Mouse (Mus musculus) fat pad, adult 2 months (tissue): ENCODE measurements around the gene 1700001J03Rik.
"Not testable (repeated sequence)": the region's sequence is repeated elsewhere in the genome, so short reads cannot be mapped to it uniquely, and the experiment has no call there.

Experiments used
- DNase-seq: peaks from one replicate; pipeline ENCODE4 v3.0.0-alpha.2; 2011; ENCODE audit warnings: low read depth, low spot score; ENCODE audit errors: extremely low read depth

The 1700001J03Rik gene

DNA sequence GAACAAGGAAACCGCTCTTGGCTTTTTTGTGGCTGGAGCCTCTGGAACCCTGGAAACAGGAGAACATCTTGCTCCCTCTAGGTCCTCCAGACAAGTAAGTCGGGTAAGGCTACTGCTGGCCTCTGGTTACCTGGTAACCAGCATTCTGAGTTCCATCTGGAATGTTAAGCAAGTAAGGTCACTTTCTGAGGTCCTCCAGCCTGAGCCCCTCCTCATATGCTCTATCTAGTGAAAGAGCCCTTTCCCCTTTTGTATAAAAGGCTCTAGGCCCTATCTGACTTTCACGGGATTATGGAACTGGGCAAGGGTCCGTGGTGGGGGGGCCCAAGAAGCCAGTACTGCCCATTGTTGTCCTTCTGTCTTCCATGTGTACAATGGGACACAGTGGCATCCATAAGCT is at the start of gene 1700001J03Rik:
1700001J03Rik (minus strand) TSS at position 101 of the 400 bp plus-strand sequence.
- DNase-seq: not testable (repeated sequence)

DNA sequence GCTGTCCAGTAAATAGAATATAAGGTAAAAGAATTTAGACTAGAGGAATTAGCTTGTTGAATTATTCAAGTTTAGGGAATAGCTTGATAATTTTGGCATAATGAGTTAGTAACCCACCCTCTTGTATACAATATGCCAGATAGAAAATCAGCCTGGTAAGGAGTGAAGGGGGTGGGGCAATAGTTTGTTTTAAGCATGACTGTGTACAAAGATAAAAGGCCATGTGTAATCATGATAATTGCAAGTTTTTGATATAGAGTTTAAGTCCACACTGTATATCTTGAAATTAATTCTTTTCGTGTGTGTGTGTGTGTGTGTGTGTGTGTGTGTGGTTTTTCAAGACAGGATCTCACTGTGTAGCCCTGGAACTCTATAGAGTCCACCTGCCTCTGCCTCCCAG is 49.2 kb upstream of the 1700001J03Rik start:
- DNase-seq: no peak

DNA sequence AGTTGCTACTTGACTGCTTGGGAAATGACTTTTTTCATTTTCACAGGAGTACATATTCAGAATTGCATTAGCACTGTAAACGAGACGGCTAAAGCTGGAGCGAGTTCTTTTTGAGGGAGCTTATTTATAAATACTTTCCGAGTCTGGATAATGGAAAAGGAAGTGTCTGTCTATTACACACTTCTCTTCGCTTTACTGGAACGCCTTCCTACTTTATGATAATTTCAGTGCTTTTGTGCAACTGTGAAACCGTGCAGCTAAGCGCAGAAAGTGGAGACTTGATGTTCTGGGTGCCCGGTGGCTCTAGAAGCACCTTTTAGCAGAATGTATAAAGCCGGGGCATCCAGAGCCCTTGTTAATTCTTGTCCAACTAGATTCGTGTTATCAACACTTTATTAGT is 47.7 kb upstream of the 1700001J03Rik start:
- no peak for DNase-seq

DNA sequence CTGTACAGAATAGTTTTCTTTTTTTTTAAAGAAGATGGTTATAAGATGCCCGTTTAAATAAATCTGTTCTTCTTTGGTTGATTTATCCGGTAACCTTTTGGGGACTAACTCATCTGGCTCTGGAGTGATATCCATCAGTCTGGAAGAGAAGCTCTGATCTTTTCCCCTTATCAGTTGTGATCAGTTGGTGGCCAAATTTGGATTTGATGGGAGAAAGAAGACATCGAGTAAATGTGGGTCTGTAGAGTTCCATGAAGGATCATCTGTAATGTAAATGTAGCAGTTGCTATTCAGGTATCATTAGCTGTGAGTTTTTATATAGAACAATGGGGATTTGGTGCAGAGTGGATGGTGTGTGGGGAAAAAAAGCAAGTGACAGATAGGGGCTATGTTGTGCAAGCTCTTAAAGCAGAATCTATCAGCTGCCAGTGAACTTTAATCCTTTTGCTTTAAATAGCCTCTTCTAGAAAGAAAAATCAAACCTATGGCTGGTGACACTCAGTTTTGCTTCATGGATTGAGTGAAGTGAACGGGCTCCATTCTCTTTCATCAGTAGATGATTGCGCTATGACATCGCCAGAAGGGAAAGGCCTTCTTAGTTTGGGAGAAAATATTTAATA is 47.1 kb upstream of the 1700001J03Rik start:
- no peak for DNase-seq

DNA sequence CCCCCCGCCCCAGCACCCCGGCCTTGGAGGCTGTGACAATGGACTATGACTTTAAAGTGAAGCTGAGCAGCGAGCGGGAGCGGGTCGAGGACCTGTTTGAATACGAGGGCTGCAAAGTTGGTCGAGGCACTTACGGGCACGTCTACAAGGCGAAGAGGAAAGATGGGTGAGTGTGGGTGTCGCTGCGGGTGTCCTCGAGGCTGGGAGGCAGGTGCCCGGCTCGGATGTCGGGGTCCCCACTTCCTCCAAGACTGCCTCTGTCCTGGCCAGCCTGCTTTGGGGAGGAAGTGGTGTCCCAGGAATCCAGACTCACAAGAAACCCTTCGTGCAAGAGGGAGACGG is 46.5 kb upstream of the 1700001J03Rik start:
- DNase-seq: no peak

DNA sequence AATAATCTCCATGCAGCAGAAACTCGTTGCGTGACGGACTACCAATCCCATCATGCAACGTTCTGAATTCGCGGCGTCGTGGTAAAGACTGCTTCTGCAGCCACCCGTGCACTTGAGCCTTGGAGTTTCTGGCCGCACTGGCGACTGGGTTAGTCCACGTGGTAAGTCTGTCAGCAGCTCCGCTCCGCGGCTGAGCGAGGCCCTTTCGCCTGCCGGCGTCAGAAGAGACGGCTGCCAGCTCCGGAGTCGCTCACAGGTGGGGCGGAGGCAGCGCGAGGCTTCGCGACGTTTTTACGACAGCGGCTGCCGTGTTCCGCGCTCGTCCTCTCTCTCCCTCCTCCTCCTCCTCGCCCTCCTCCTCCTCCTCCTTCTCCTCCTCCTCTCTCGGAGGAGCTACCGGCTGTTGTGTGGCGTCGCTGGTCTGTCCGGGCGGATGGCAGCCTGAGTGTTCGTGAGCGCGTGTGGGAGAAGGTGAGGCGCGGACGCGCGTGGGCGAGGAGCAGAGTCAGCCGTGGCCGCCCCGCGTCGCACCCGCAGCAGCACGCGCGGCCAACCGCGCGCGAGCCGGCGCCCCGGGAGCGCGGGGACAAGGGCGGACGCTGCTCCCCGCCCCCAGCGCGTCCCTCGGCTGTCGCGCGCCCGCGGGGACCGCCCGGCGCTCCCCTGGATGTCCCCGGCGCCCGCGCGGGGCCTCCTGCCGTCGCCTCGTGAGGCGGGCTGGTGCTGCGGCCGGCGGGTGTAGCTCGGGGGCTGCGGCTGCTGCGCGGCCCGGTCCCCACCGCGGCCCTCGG is 46.0 kb upstream of the 1700001J03Rik start, which contains the start of gene Cdk8:
Cdk8 (plus strand) TSS at position 367 of the 791 bp plus-strand sequence.
- DNase-seq: peak; percentile 46

DNA sequence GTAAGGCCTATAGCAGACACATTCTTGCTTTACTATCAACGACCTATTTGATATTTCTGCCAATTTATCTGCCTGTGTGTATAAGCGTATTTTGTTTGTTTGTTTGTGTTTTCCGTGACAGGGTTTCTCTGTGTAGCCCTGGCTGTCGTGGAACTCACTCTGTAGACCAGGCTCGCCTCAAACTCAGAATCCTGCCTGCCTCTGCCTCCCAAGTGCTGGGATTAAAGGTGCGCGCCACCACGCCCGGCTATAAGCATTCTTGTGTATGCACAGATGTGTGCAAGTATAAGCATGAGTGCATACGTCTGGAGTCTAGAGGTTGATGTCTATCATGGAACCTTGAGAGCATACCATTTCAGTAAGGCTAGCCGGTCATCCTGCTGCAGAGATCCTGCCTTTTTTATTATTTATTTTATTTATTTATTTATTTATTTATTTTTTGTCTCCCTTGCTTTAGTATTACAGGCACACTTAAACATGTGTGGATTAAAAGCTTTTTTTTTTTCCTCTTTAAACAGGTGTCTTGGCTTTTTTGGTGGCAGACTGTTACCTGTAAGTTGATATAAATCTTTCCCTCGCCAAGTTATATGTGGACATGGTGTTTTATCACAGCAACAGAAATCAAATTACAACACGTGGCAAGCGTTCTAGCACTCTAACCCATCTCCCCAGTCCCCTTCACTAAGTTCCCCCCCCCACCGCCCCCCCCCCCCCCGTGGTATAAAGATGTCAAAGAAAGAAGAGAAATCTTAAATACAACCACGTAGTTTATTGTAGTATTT is 45.0 kb upstream of the 1700001J03Rik start:
- no peak for DNase-seq

DNA sequence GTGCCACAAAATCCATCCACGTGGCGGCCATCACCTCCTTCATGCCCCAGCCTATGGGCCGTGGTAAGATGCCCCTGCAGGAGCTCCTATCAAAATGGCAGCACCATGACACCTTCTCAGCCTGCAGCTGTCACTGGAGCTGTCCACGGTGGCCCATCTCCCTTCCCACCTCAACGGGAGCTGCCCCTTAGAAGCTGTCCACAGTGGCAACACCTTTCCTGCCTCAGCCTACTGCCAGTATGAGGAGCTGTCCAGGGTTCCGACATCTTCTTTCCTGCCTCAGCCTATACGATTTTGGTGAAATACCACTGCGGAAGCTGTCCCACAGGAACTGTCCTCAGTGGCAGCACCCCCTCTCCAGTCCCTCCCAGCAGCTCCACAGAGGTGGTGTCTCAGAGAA is 42.4 kb upstream of the 1700001J03Rik start:
- no peak for DNase-seq

DNA sequence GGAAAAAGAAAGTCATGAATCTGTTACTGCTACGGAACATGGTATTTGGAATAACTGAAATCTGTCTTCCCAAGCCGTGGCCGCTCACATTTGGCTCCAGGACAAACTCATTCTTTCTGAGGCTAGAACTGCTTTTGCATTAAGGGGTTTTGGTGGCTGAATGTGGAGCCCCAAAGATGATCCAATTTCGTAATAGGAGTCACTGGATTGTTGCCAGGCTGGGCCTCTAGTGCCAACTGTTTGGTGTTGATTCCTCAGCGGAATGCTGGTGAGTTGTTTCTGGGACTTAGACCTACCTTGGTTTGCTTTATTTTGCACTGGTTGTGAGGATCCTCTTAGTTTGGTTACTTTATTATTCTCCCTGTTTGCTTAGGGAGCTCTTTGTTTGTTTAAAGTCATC is 38.7 kb upstream of the 1700001J03Rik start:
- no peak for DNase-seq

DNA sequence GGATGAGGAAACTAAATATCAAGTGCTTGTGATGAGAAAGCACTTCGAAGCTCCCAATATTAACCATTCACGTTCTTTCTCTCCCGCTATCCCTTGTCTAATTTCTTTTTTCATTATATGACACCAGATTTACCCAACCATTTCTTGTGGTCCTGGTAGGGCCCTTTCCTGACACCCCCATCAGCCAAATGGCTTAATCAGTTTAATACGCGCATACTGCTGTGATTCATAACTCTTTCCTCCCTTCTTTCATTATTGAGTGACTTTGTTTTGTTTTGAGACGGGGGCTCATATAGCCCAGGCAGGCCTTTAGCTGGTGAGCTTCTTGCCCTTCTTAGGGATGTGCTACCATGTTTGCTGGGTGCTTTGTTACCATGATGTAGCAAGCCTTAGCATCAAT is 36.6 kb upstream of the 1700001J03Rik start:
- DNase-seq: no peak

DNA sequence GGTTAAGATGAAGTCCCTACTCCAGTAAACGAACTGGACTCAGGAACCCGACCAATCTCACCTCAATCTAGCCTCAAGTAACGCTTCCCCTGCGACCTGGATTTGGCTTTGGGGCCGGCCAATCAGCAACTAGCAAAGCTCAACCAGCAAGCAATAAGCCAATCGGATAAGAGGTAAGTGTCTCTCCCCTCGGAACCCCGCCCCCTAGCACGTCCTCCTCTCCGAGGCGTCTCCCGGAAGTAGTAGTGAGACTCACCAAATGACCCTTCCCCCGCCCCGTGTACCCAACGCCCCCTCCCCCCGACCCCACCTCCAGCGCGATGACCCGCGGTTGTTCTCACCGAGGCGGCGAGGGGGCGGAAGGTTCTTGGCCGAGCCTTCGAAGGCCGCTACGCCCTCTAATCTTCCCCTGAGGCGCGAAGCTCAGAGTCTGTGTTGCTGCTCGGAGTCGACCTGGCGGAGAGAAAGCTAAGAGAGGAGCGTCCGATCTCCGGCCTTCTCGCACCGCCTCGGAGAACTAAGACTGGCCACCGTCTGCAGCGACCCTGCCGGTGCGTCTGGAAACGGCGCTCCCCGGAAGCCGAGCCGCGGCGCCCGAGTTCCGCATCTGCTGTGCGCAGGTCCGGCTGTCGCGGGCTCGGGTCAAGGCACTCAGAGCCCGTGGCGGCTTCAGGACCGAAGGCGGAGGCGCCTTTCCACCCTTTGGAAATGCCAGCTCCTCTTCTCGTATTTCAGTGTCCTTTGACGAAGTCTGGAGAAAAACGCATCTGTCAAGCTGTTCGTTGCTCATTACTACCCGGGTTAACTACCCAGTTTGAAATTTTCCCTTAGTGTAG is 36.0 kb upstream of the 1700001J03Rik start, which contains the start of gene Rnf6:
Rnf6 (minus strand) TSS at position 677 of the 836 bp plus-strand sequence.
- peak; percentile 81 for DNase-seq

DNA sequence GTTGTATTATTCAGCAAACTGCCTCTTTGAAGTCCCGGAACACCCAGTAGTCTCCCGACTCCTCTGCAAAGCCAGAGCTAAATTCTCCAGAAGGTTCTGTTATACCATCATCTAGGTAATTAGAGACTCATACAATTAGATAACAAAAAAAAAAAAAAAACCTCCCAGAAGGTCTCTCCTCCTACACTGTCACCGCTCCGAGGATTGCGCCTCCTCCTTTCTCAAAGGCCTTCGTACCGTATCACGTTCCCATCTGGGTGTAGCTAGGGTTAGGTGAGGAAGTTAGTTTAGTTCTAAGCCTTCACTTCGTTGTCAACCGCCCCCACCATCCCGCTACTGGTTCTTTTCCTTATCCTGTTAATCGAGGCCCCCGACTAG is 35.4 kb upstream of the 1700001J03Rik start:
- no peak for DNase-seq

DNA sequence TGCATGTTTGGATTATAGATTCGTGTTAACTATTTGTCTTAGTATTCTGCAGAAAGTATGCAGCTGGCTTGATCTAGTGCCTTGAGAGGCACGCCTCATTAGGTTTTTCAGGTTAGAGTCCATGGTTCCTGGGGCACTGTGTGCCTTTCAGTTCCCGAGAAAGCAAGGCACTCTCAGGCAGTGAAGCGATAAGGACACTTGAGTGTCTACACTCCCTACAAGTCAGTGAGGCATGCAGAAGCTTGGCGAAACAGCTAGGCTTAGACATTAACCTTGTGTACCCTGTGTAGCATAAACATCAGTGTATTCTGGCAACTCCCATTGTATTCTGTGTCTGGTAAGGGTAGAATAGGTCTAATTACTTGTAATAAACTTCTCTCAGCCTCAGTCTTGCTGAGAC is 20.4 kb upstream of the 1700001J03Rik start:
- no peak for DNase-seq

DNA sequence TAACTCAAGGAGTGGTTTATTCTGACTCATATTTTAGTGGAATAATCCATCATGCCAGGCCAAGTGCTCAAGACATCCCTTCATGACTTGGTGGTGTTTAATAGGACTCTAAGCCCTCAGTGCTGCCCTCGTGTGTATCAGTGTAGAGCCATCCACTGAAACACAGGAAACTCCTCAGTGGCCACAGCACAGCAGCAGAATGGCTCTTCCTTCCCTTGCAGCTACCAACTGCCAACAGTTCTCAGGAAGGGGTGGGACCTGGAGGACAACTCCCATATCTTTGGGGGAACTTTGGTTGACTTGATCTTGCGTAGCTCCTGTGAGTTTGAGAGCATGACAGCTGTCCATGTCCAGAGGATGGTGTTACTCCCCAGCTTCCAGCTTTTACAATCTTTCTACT is 18.8 kb upstream of the 1700001J03Rik start:
- DNase-seq: no peak

DNA sequence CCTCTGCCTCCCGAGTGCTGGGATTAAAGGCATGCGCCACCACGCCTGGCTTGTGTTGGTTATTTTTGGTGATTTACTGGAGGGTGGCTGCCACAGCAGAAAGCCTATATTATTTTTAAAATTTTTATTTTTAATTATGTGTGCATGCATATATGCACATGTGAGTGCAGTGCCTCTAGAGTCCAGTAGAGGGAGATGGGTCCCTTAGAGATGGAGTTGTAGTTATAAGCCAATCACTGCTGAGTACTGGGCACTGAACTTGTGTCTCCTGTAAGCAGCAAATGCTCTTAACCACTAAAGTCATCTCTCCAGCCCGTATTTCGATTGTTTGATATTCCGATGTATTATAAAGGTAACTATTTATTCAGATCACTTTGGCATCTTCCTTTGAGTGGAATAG is 15.5 kb upstream of the 1700001J03Rik start:
- DNase-seq: no peak

DNA sequence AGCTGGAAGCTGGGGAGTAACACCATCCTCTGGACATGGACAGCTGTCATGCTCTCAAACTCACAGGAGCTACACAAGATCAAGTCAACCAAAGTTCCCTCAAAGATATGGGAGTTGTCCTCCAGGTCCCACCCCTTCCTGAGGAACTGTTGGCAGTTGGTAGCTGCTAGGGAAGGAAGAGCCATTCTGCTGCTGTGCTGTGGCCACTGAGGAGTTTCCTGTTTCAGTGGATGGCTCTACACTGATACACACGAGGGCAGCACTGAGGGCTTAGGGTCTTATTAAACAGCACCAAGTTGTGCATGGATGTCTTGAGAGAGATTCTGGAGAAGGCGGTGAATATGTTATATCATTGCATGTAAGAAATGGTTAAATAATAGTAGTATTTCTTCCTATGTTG is 14.4 kb upstream of the 1700001J03Rik start:
- DNase-seq: no peak

DNA sequence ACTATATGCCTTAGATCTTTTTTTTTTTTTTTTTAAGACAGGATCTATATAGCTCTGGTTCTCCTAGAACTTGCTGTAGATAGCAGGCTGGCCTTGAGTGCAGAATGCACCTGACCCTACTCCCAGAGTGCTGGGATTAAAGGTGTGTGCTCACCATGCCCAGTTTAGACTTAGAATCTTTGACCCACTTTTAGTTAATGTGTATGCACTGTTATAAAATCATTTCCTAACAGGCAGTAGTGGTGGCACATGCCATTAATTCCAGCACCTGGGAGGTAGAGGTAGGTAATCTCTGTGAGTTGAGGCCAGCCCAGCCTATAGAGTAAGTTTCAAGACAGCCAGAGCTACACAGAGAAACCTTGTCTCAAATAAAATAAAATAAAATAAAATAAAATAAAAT is 14.0 kb upstream of the 1700001J03Rik start:
- DNase-seq: no peak

DNA sequence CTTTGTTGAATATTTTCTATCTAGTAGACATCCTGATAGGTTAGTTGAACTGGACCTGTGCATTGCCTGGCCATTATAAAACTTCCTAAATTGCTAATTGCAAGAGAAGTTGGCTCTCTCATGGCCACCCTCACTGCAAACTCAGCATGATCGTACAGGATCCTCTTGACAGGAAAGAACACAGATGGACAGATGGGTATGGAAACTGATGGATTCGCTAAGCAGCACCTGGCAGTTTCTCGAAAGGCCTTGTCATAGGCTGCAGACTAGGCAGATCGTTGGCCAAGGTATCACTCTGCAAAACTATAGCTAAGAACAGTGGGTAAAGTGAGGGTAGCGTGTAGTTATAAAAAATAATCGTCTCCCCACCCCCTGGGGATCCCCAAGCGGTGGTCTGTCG is 8.3 kb upstream of the 1700001J03Rik start:
- DNase-seq: no peak

DNA sequence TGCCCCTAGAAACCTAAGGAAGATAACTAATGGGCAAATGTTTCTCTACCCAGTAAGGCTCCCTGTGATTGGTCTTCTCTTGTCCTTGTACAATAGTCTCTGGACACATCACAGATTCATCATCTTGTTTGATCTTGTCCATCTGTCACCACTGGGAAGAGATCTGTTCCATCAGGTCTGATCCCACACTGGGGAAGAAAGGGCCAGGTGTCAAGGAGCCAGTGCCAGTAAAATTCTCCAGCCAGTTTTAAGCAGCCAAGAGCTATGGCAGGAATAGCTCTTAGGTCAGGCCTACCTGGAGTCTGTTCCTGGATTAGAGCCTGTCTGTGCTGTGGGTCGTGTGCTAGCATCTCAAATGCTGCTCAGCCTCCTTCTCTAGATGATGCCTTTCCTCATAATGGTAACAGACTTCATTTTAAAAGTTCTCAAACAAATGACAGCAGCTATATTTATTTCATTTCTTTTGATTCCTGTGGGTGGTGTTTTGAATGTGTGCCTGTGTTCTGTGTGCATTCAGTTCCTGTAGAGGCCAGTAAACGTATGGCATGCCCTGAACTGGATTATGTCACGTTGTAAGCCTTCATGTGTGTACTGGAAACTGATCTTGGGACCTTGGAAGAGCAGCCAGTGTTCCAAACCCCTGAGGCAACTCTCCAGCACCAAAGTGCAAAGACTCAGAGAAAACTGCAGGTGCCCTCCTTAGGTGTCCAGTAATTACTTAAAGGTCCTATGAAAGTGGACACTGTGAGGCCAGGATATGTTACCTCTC is 5.6 kb upstream of the 1700001J03Rik start:
- DNase-seq: no peak

DNA sequence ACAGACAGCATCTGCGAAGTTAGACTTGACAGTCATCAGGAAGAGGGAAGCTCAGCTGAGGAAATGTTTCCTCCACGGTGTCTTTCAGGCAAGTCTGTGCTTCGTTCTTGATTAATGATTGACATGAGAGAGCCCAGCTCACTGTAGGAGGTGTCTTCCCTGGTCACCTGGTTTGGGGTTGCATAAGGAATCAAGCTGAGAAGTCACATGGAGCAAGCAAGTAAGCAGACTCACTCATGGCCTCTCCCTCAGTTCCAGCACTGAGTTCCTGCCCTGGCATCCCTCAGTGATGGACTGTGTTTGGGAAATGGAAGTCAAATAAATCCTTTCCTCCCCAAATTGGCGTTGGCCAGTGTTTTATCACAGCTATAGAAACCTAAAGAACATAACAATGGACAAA is 5.0 kb upstream of the 1700001J03Rik start:
- DNase-seq: no peak
